9 mouse cellular contexts compared by ENCODE assay signal in the genomic region with DNA sequence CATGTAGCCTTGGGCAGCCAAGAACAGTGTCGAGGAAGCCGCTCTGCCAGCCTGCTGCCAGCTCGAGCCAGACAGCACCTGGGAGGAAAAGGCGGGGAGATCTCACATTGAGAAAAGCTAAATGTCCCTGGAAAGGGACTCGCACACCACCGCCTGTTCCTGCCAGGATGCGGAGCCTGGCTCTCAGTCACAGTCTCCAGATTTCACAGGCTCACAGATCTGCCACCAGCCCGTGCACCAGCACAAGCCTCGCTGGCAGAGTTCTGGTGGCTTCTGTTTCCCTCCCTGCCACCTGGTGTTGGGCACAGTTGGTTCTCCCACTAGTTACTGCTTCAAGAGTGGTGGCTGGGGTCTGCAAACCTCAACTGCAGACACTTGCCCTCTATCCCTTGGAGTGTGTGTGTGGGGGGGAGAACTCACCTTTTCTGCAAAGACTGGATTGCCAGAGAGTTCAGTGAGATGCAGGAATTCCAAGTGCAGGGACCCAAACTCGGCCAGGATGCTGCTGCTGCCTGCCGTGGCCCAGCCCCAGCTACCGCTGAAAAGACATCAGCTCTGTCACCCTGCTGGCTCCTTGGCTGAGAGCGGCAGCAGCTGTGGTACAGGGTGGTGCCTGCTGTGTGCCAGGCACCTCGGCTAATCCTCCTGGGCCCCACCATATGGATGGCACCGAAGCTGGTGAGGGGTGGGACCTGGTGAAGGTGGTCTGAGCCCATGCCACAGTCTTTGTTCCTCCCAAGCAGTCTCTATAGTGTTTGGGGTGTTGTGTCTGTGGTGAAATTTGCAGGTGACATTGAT. TPM values are rescaled to one million over a fixed set of nuclear protein-coding genes. Genes with fewer than 3 reads are reported as not detected.
DNase-seq lines count a peak whose midpoint lies in the region; ATAC-seq and TF ChIP-seq lines count a peak whose summit lies in the region.
"Had no signal": no experiment of that assay in that cellular context is flagged by ENCODE, and none has a peak within 500 bp of the region (broad histone marks: within the 10 kb centered on the region; RNA-seq: fewer than 3 reads in every experiment).

No protein-coding gene starts in this region.

- no peak for TF ChIP-seq CTCF in lung, postnatal 0 days (IDR thresholded peaks at IDR 0.05)

- no peak overlapping the region for H3K4me3 ChIP-seq in midbrain, embryonic 10.5 days
- no peak overlapping the region for H3K4me3 ChIP-seq in midbrain, embryonic 11.5 days (ENCODE audit: low read depth, low read length)
- H3K4me3 ChIP-seq in lung, postnatal 0 days (ENCODE audit: low read depth, low read length): no peak overlapping the region
- H3K4me3 ChIP-seq: kidney, embryonic 15.5 days had no signal

- H3K27ac ChIP-seq in midbrain, embryonic 10.5 days (replicated peaks): peak overlapping the region; percentile 2; the same call in 1 of the 2 replicates
- no peak overlapping the region for H3K27ac ChIP-seq in midbrain, embryonic 11.5 days (ENCODE audit: low read depth, low read length)
- no peak overlapping the region for H3K27ac ChIP-seq in lung, postnatal 0 days (ENCODE audit: low read length)
- H3K27ac ChIP-seq: kidney, embryonic 15.5 days had no signal

- 0 out of 2 replicates have a peak, but pooled peaks cover under 1% of the 10 kb centered on the region for H3K36me3 ChIP-seq in midbrain, embryonic 10.5 days
- H3K36me3 ChIP-seq in midbrain, embryonic 11.5 days (ENCODE audit: control insufficient read depth, insufficient read depth, low read length): no peaks in the 10 kb centered on the region
- H3K36me3 ChIP-seq in lung, postnatal 0 days (ENCODE audit: insufficient read depth, low read length): no peaks in the 10 kb centered on the region

- no peak for ATAC-seq in midbrain, embryonic 11.5 days (ENCODE audit: low FRiP score)
- ATAC-seq in frontal cortex, adult (ENCODE audit: low TSS enrichment): peak; percentile 83
- no peak for ATAC-seq in lung, postnatal 0 days
- ATAC-seq in megakaryocyte-erythroid progenitor cell, adult 5-6 weeks (replicated peaks; ENCODE audit: low FRiP score, low TSS enrichment, poor library complexity, severe bottlenecking): no peak

- WGBS in midbrain, embryonic 10.5 days: 80% methylated on average over 15 of the region's 15 CpGs
- WGBS in midbrain, embryonic 11.5 days: 75% methylated on average over 15 of the region's 15 CpGs
- WGBS in lung, postnatal 0 days: 81% methylated on average over 15 of the region's 15 CpGs

- H3K9ac ChIP-seq in midbrain, embryonic 11.5 days (ENCODE audit: low read length): no peak overlapping the region
- no peak overlapping the region for H3K9ac ChIP-seq in lung, postnatal 0 days (replicated peaks; ENCODE audit: low read depth)

- DNase-seq in midbrain, embryonic 10.5 days (ENCODE audit: low spot score): no peak
- no peak for DNase-seq in midbrain, embryonic 11.5 days (ENCODE audit: low spot score, missing footprints)
- peak; percentile 66 to 79 for DNase-seq in left cerebral cortex, adult 18-20 months (ENCODE audit: low spot score in 2 of 2)
- peak; percentile 75 for DNase-seq in right cerebral cortex, postnatal 25 days
- no peak for DNase-seq in lung, postnatal 0 days (ENCODE audit: low spot score)
- no peak for DNase-seq in adrenal gland, adult (ENCODE audit: inconsistent age in 2 of 2, low spot score in 1 of 2)

- H3K4me2 ChIP-seq in midbrain, embryonic 11.5 days: no peak overlapping the region
- H3K4me2 ChIP-seq in lung, postnatal 0 days (replicated peaks; ENCODE audit: low read depth, low read length): no peak overlapping the region

- H3K27me3 ChIP-seq in midbrain, embryonic 10.5 days (ENCODE audit: low read depth, poor library complexity, severe bottlenecking): peaks cover 11% of the 10 kb centered on the region; the same call in 1 of the 2 replicates
- no peaks in the 10 kb centered on the region for H3K27me3 ChIP-seq in midbrain, embryonic 11.5 days (ENCODE audit: control insufficient read depth, insufficient read depth, low read length)
- H3K27me3 ChIP-seq in lung, postnatal 0 days (replicated peaks; ENCODE audit: insufficient read depth, low read length): no peaks in the 10 kb centered on the region
- H3K27me3 ChIP-seq: kidney, embryonic 15.5 days had no signal

- H3K9me3 ChIP-seq in midbrain, embryonic 10.5 days (replicated peaks): no peaks in the 10 kb centered on the region
- H3K9me3 ChIP-seq in midbrain, embryonic 11.5 days (ENCODE audit: control insufficient read depth, low read length): no peaks in the 10 kb centered on the region
- no peaks in the 10 kb centered on the region for H3K9me3 ChIP-seq in lung, postnatal 0 days (ENCODE audit: low read length)
- H3K9me3 ChIP-seq: kidney, embryonic 15.5 days had no signal

- TF ChIP-seq EP300 in lung, postnatal 0 days (IDR thresholded peaks at IDR 0.05): no peak

- peaks cover 38% of the 10 kb centered on the region for H3K4me1 ChIP-seq in midbrain, embryonic 10.5 days
- peaks cover 11% of the 10 kb centered on the region for H3K4me1 ChIP-seq in midbrain, embryonic 11.5 days (ENCODE audit: control insufficient read depth, insufficient read depth, low read length)
- H3K4me1 ChIP-seq in lung, postnatal 0 days (ENCODE audit: insufficient read depth, low read depth, low read length): no peaks in the 10 kb centered on the region; the same call in 1 of the 2 replicates

RNA-seq across cellular contexts. Expression of a gene that starts 28.6 kb away (rescaled TPM):
- polyA plus RNA-seq in midbrain, embryonic 10.5 days (2016; fragmentation: Nextera tagmentation; extraction: Ambion mirVana): 8.4 and 8.6 TPM in 2 replicates
- 19.1 and 24.6 TPM in 2 replicates for polyA plus RNA-seq in midbrain, embryonic 11.5 days (2014; fragmentation: Nextera tagmentation; extraction: Ambion mirVana)
- total RNA-seq in left cerebral cortex, adult 18-20 months (2021): 10 to 100 TPM; 23.1 to 25.7 TPM
- polyA plus RNA-seq in lung, postnatal 0 days (2015; fragmentation: Nextera tagmentation; extraction: Ambion mirVana): 13.6 and 17.7 TPM in 2 replicates
- total RNA-seq in megakaryocyte-erythroid progenitor cell, adult 5-6 weeks (2014; fragmentation: Nextera tagmentation): 17.7 and 18.4 TPM in 2 replicates
- 1.6 and 3.6 TPM in 2 replicates for total RNA-seq in megakaryocyte-erythroid progenitor cell, adult 5-6 weeks (2017)

RNA-seq across cellular contexts. Expression of a gene that starts 45.4 kb away (rescaled TPM):
- 120 and 127 TPM in 2 replicates for polyA plus RNA-seq in midbrain, embryonic 10.5 days (2016; fragmentation: Nextera tagmentation; extraction: Ambion mirVana)
- 132 and 140 TPM in 2 replicates for polyA plus RNA-seq in midbrain, embryonic 11.5 days (2014; fragmentation: Nextera tagmentation; extraction: Ambion mirVana)
- total RNA-seq in left cerebral cortex, adult 18-20 months (2021): 10 to 100 TPM; 65.3 to 66.0 TPM
- polyA plus RNA-seq in lung, postnatal 0 days (2015; fragmentation: Nextera tagmentation; extraction: Ambion mirVana): 169 and 188 TPM in 2 replicates
- total RNA-seq in megakaryocyte-erythroid progenitor cell, adult 5-6 weeks (2014; fragmentation: Nextera tagmentation): 76.1 and 80.1 TPM in 2 replicates
- total RNA-seq in megakaryocyte-erythroid progenitor cell, adult 5-6 weeks (2017): 41.5 and 67.4 TPM in 2 replicates

Comparison
In these comparisons a context has a peak if more than half of its experiments do, and no peak if none do; other contexts are left out.
1. DNase-seq: peak in left cerebral cortex, adult 18-20 months (2 of 2) and right cerebral cortex, postnatal 25 days (single experiment); none in midbrain, embryonic 10.5 days (single experiment), midbrain, embryonic 11.5 days (single experiment), lung, postnatal 0 days (single experiment) and adrenal gland, adult (0 of 2).